ENCODE assay signal across 14 mouse cellular contexts in the genomic region with DNA sequence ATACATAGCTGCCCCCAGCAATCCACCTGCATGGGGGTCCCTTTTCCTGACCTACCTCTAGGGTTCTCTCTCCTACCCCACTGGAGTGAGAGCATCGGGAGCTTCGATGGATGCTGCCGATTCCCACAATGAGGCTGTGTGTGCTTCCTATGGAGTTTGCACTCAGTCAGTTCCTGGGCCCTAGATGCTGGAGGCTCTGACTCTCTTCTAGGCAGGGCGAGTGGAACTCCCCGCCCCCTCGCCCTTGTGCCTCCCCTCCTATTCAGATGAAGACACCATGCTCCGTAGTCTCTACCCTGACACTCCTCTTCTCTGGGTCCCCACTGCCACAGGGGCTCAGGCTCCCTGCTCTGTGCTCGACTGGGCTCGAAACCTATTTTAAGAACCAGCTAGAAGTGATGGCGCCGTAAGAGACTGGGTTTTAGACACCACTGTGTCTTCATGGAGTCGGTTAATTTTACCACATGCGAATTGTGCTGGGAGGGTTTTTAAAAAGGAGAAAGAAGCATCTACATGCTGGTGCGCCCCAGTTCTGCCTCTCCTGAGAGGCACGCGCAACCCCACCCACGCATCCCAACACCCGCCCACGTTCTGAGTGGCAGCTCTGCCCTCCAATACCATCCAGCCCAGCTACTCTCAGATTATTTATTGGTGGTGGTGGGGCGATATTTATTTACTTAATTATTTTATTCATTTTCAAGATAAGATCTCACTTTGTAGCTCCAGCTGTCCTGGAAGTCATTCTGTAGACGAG. TPM values are rescaled to one million over a fixed set of nuclear protein-coding genes. Genes with fewer than 3 reads are reported as not detected.
A peak's percentile ranks its signal among the peaks of the same experiment; 100 is the strongest.
DNase-seq lines count a peak whose midpoint lies in the region; ATAC-seq and TF ChIP-seq lines count a peak whose summit lies in the region.
"Had no signal": no experiment of that assay in that cellular context is flagged by ENCODE, and none has a peak within 500 bp of the region (broad histone marks: within the 10 kb centered on the region; RNA-seq: fewer than 3 reads in every experiment).

No protein-coding gene starts in this region.

- H3K4me2 ChIP-seq in heart, embryonic 12.5 days, result peak overlapping the region; percentile 17; the same call in 1 of the 2 replicates
- no peak overlapping the region for H3K4me2 ChIP-seq in heart, embryonic 11.5 days
- H3K4me2 ChIP-seq: embryonic facial prominence, embryonic 15.5 days had no signal

- no peaks in the 10 kb centered on the region for H3K9me3 ChIP-seq in heart, embryonic 12.5 days (replicated peaks)
- no peaks in the 10 kb centered on the region for H3K9me3 ChIP-seq in heart, embryonic 11.5 days (replicated peaks; ENCODE audit: control insufficient read depth, low read length)
- H3K9me3 ChIP-seq: embryonic facial prominence, embryonic 15.5 days had no signal

- TF ChIP-seq POLR2A in testis, adult 2 months (IDR thresholded peaks at IDR 0.05; ENCODE audit: control insufficient read depth, low read depth, low read length), result no peak

- H3K4me1 ChIP-seq in heart, embryonic 12.5 days (replicated peaks), result no peaks in the 10 kb centered on the region
- no peaks in the 10 kb centered on the region for H3K4me1 ChIP-seq in heart, embryonic 11.5 days (ENCODE audit: control insufficient read depth, insufficient read depth, low read length)
- H3K4me1 ChIP-seq in testis, adult 2 months (ENCODE audit: control insufficient read depth, insufficient read depth, low read length), result peaks cover 5% of the 10 kb centered on the region; the same call in 1 of the 2 replicates
- H3K4me1 ChIP-seq: embryonic facial prominence, embryonic 15.5 days had no signal

- WGBS in heart, embryonic 12.5 days, result 56% methylated on average over 21 of the region's 21 CpGs
- WGBS in heart, embryonic 11.5 days (ENCODE audit: insufficient replicate concordance), result 60% methylated on average over 21 of the region's 21 CpGs

- no peak overlapping the region for H3K27ac ChIP-seq in heart, embryonic 12.5 days (ENCODE audit: poor library complexity, severe bottlenecking)
- H3K27ac ChIP-seq in heart, embryonic 11.5 days (ENCODE audit: low read depth, low read length), result no peak overlapping the region
- no peak overlapping the region for H3K27ac ChIP-seq in testis, adult 2 months (ENCODE audit: control insufficient read depth, insufficient read depth, low read depth, low read length)
- H3K27ac ChIP-seq: embryonic facial prominence, embryonic 15.5 days; gastrocnemius, adult 2 months had no signal

- no peaks in the 10 kb centered on the region for H3K36me3 ChIP-seq in heart, embryonic 12.5 days
- H3K36me3 ChIP-seq in heart, embryonic 11.5 days (ENCODE audit: control insufficient read depth, insufficient read depth, low read length), result no peaks in the 10 kb centered on the region
- H3K36me3 ChIP-seq in testis, adult 2 months (ENCODE audit: control insufficient read depth, insufficient read depth, low read length), result no peaks in the 10 kb centered on the region
- H3K36me3 ChIP-seq: embryonic facial prominence, embryonic 15.5 days had no signal

- no peak overlapping the region for H3K9ac ChIP-seq in heart, embryonic 12.5 days
- H3K9ac ChIP-seq in heart, embryonic 11.5 days (ENCODE audit: low read depth, low read length), result no peak overlapping the region
- H3K9ac ChIP-seq: embryonic facial prominence, embryonic 15.5 days had no signal

- DNase-seq in testis, postnatal 10 days (ENCODE audit: low spot score), result no peak
- DNase-seq in left cerebral cortex, postnatal 25 days (ENCODE audit: low spot score in 2 of 2), result peak; percentile 61 to 77
- peak; percentile 43 for DNase-seq in testis, postnatal 14 days (ENCODE audit: low spot score)
- no peak for DNase-seq in natural killer cell, adult 2 months (ENCODE audit: low spot score in 2 of 2)
- DNase-seq: gastrocnemius, adult 2 months had no signal

- intact Hi-C loops in left cerebral cortex, postnatal 25 days (cut with DNase I), result no loop called here

- no peak for ATAC-seq in heart, embryonic 12.5 days (ENCODE audit: insufficient number of reproducible peaks, low FRiP score)
- ATAC-seq in heart, embryonic 11.5 days (replicated peaks; ENCODE audit: insufficient number of reproducible peaks, low FRiP score, low TSS enrichment), result no peak
- ATAC-seq in megakaryocyte-erythroid progenitor cell, adult 5-6 weeks (replicated peaks; ENCODE audit: low FRiP score, low TSS enrichment, poor library complexity, severe bottlenecking), result no peak

- no peak overlapping the region for H3K4me3 ChIP-seq in heart, embryonic 12.5 days
- no peak overlapping the region for H3K4me3 ChIP-seq in heart, embryonic 11.5 days (ENCODE audit: low read depth, low read length)
- H3K4me3 ChIP-seq in testis, adult 2 months (ENCODE audit: control insufficient read depth, low read depth, low read length), result peak overlapping the region; percentile 7; the same call in 1 of the 2 replicates
- H3K4me3 ChIP-seq: embryonic facial prominence, embryonic 15.5 days; gastrocnemius, adult 2 months had no signal

- H3K27me3 ChIP-seq in heart, embryonic 12.5 days (replicated peaks), result peaks cover 27% of the 10 kb centered on the region
- peaks cover under 1% of the 10 kb centered on the region; the same call in 1 of the 2 replicates for H3K27me3 ChIP-seq in heart, embryonic 11.5 days (ENCODE audit: control insufficient read depth, insufficient read depth, low read length)
- no peaks in the 10 kb centered on the region for H3K27me3 ChIP-seq in testis, adult 2 months (ENCODE audit: control insufficient read depth, insufficient read depth, low read length)

- TF ChIP-seq CTCF in testis, adult 2 months (IDR thresholded peaks at IDR 0.05; ENCODE audit: control insufficient read depth, insufficient read depth, insufficient replicate concordance, low read depth, low read length), result no peak

RNA-seq across cellular contexts. Expression of a gene that starts 7.5 kb away (rescaled TPM):
- polyA plus RNA-seq in heart, embryonic 12.5 days (2016; fragmentation: Nextera tagmentation; extraction: Ambion mirVana), result 1.1 and 2.1 TPM in 2 replicates
- polyA plus RNA-seq in heart, embryonic 11.5 days (2014; fragmentation: Nextera tagmentation; extraction: Ambion mirVana), result 1.4 and 2.5 TPM in 2 replicates
- polyA plus RNA-seq in testis, adult 2 months (2012; rRNA removed), result 7.8 and 8.7 TPM in 2 replicates
- total RNA-seq in left cerebral cortex, postnatal 25 days (2021), result 100 to 1,000 TPM; 295 to 315 TPM
- total RNA-seq in megakaryocyte-erythroid progenitor cell, adult 5-6 weeks (2014; fragmentation: Nextera tagmentation), result 6.0 and 14.7 TPM in 2 replicates
- 3.0 and 8.0 TPM in 2 replicates for total RNA-seq in megakaryocyte-erythroid progenitor cell, adult 5-6 weeks (2017)

RNA-seq across cellular contexts. Expression of a gene that starts 33.3 kb away (rescaled TPM):
- 66.2 and 72.6 TPM in 2 replicates for polyA plus RNA-seq in heart, embryonic 12.5 days (2016; fragmentation: Nextera tagmentation; extraction: Ambion mirVana)
- 85.3 and 95.2 TPM in 2 replicates for polyA plus RNA-seq in heart, embryonic 11.5 days (2014; fragmentation: Nextera tagmentation; extraction: Ambion mirVana)
- 42.2 and 49.9 TPM in 2 replicates for polyA plus RNA-seq in testis, adult 2 months (2012; rRNA removed)
- 10 to 100 TPM; 65.6 to 70.7 TPM for total RNA-seq in left cerebral cortex, postnatal 25 days (2021)
- 40.4 and 41.7 TPM in 2 replicates for total RNA-seq in megakaryocyte-erythroid progenitor cell, adult 5-6 weeks (2014; fragmentation: Nextera tagmentation)
- 27.4 and 43.8 TPM in 2 replicates for total RNA-seq in megakaryocyte-erythroid progenitor cell, adult 5-6 weeks (2017)

RNA-seq across cellular contexts. Expression of a gene that starts 34.5 kb away (rescaled TPM):
- not detected in 2 replicates for polyA plus RNA-seq in heart, embryonic 12.5 days (2016; fragmentation: Nextera tagmentation; extraction: Ambion mirVana)
- not detected in 2 replicates for polyA plus RNA-seq in heart, embryonic 11.5 days (2014; fragmentation: Nextera tagmentation; extraction: Ambion mirVana)
- 0.07 TPM in 1 of 2 replicates, not detected in the other for polyA plus RNA-seq in testis, adult 2 months (2012; rRNA removed)
- total RNA-seq in left cerebral cortex, postnatal 25 days (2021), result not detected
- total RNA-seq in megakaryocyte-erythroid progenitor cell, adult 5-6 weeks (2014; fragmentation: Nextera tagmentation), result not detected in 2 replicates
- not detected in 2 replicates for total RNA-seq in megakaryocyte-erythroid progenitor cell, adult 5-6 weeks (2017)
- total RNA-seq: gastrocnemius, adult 2 months; hematopoietic stem cell, adult 5-6 weeks had no signal
- polyA plus RNA-seq: C2C12; limb, embryonic 11.5 days; neural tube, embryonic 14.5 days had no signal

RNA-seq across cellular contexts. Expression of a gene that starts 59.6 kb away (rescaled TPM):
- polyA plus RNA-seq in heart, embryonic 12.5 days (2016; fragmentation: Nextera tagmentation; extraction: Ambion mirVana), result 8.2 and 8.5 TPM in 2 replicates
- polyA plus RNA-seq in heart, embryonic 11.5 days (2014; fragmentation: Nextera tagmentation; extraction: Ambion mirVana), result 7.2 and 7.5 TPM in 2 replicates
- 1.2 TPM in 2 replicates for polyA plus RNA-seq in testis, adult 2 months (2012; rRNA removed)
- total RNA-seq in left cerebral cortex, postnatal 25 days (2021), result 10 to 100 TPM; 12.0 to 13.5 TPM
- 7.5 and 7.9 TPM in 2 replicates for total RNA-seq in megakaryocyte-erythroid progenitor cell, adult 5-6 weeks (2014; fragmentation: Nextera tagmentation)
- 5.3 and 6.0 TPM in 2 replicates for total RNA-seq in megakaryocyte-erythroid progenitor cell, adult 5-6 weeks (2017)

Comparison
In these comparisons a context has a peak if more than half of its experiments do, and no peak if none do; other contexts are left out.
1. DNase-seq: peak in left cerebral cortex, postnatal 25 days (2 of 2) and testis, postnatal 14 days (single experiment); none in testis, postnatal 10 days (single experiment) and natural killer cell, adult 2 months (0 of 2).